Mouse (Mus musculus) kidney, postnatal 10 days (tissue): Measurements from ENCODE around the gene Try5.
"Not testable (repeated sequence)": the region's sequence is repeated elsewhere in the genome, so short reads cannot be mapped to it uniquely, and the experiment has no call there.

ENCODE experiments used
- DNase-seq: peaks from one replicate; pipeline ENCODE4 v3.0.0; 2021; ENCODE audit warnings: mixed read lengths

The Try5 gene

GRCm38 (mm10) chr6:41316741-41317140 is at the start of gene Try5:
Try5 (minus strand) TSS chr6:41316841.
- DNase-seq: not testable (repeated sequence)

- DNase-seq: no peak
These were observed 37.3 kb upstream of the Try5 start, which contains the start of gene Try10 for GRCm38 (mm10) chr6:41353932-41354331. Try10 (plus strand) TSS chr6:41354105.

GRCm38 (mm10) chr6:41301969-41302368 is 14.7 kb downstream of the Try5 start, which contains the start of gene Try4:
Try4 (plus strand) TSS chr6:41302269.
- no peak for DNase-seq

- no peak for DNase-seq
These were observed 18.4 kb downstream of the Try5 start for GRCm38 (mm10) chr6:41298255-41298654.

- no peak for DNase-seq
These were observed 50.5 kb downstream of the Try5 start for GRCm38 (mm10) chr6:41266140-41266539.

- no peak for DNase-seq
These were observed 53.8 kb downstream of the Try5 start for GRCm38 (mm10) chr6:41262796-41263195.
